Mouse (Mus musculus) lung, embryonic 16.5 days (tissue): Measurements from ENCODE around the gene Adgrg6. TPM values are rescaled to one million over a fixed set of nuclear protein-coding genes. Genes with fewer than 3 reads are reported as not detected.

Experiments
- ATAC-seq: fragments of 200-750 bp; cut with Nextera tagmentation; 2 replicates; pipeline ENCODE4 v1.8.0; 2017; ENCODE audit warnings: low read depth, mild to moderate bottlenecking, moderate library complexity
- H3K27ac ChIP-seq: fragments of 300-500 bp; sonication (generic); 2 replicates; pipeline ENCODE4 v1.5.1; 2014; ENCODE audit warnings: mild to moderate bottlenecking, control low read depth, low read length
- H3K27me3 ChIP-seq: fragments of 300-500 bp; sonication (generic); 2 replicates; pipeline ENCODE4 v1.6.1; 2014; ENCODE audit warnings: low read depth, low read length, mixed read lengths; ENCODE audit not compliant: control insufficient read depth, insufficient read depth
- H3K36me3 ChIP-seq: fragments of 300-500 bp; sonication (generic); 2 replicates; pipeline ENCODE4 v1.6.1; 2014; ENCODE audit warnings: low read length; ENCODE audit not compliant: control insufficient read depth, insufficient read depth
- H3K4me1 ChIP-seq: fragments of 300-500 bp; sonication (generic); replicated peaks from 2 replicates; pipeline ENCODE4 v1.6.1; 2014; ENCODE audit warnings: low read length, mixed read lengths; ENCODE audit not compliant: control insufficient read depth, insufficient read depth
- H3K4me2 ChIP-seq: fragments of 300-500 bp; sonication (generic); 2 replicates; pipeline ENCODE4 v1.6.1; 2014; ENCODE audit warnings: low read depth, low read length, control low read depth
- H3K4me3 ChIP-seq: fragments of 300-500 bp; sonication (generic); 2 replicates; pipeline ENCODE4 v1.5.1; 2014; ENCODE audit warnings: mild to moderate bottlenecking, low read length, control low read depth
- H3K9ac ChIP-seq: fragments of 300-500 bp; sonication (generic); 2 replicates; pipeline ENCODE4 v1.6.1; 2014; ENCODE audit warnings: low read length, control low read depth
- H3K9me3 ChIP-seq: fragments of 300-500 bp; sonication (generic); 2 replicates; pipeline ENCODE4 v1.6.1; 2016; ENCODE audit warnings: low read length; ENCODE audit not compliant: control insufficient read depth
- WGBS: fragments of 180-500 bp; shearing (Covaris S2); extraction: QIAGEN DNeasy Blood & Tissue Kit; methylation state at CpG from one replicate; pipeline ENCODE4 v1.1.7; 2014; 5-methylcytosine and 5-hydroxymethylcytosine counted together
- polyA plus RNA-seq: library from polyadenylated mRNA; unstranded; fragments of >200 nt; fragmentation: Nextera tagmentation; extraction: Ambion mirVana; gene quantifications from 2 replicates; pipeline ENCODE4 v1.2.1, GENCODE M21; 2015

The Adgrg6 gene
- polyA plus RNA-seq, 1 experiment from 2014 or later, result 27.0 TPM

GRCm38 (mm10) chr10:14544608-14544940 lies 885 bp downstream of the Adgrg6 start:
- Histone ChIP-seq H3K4me2 (peak overlapping the region; percentile 90), H3K36me3 (no peaks in the 10 kb centered on the region), H3K4me3 (peak overlapping the region; percentile 90), H3K4me1 (no peaks in the 10 kb centered on the region; the same call in none of the 2 replicates), H3K9me3 (no peaks in the 10 kb centered on the region), H3K9ac (peak overlapping the region; percentile 94), H3K27me3 (no peaks in the 10 kb centered on the region), H3K27ac (peak overlapping the region; percentile 82)
- 6% methylated on average over 9 of the region's 9 CpGs for WGBS
- ATAC-seq, result peak; percentile 37; the same call in 1 of the 2 replicates

GRCm38 (mm10) chr10:14543511-14544067 lies 1.9 kb downstream of the Adgrg6 start:
- WGBS, result 58% methylated on average over 8 of the region's 8 CpGs

GRCm38 (mm10) chr10:14537102-14537501 lies 8.4 kb downstream of the Adgrg6 start:
- H3K4me2 ChIP-seq, result no peak overlapping the region
- H3K27ac ChIP-seq, result no peak overlapping the region
- WGBS, result 85% methylated on average over 3 of the region's 3 CpGs
- peaks cover 2% of the 10 kb centered on the region; the same call in 1 of the 2 replicates for H3K4me1 ChIP-seq
- H3K9me3 ChIP-seq, result no peaks in the 10 kb centered on the region
- H3K36me3 ChIP-seq, result peaks cover 4% of the 10 kb centered on the region
- ATAC-seq, result no peak
- H3K27me3 ChIP-seq, result no peaks in the 10 kb centered on the region
- H3K4me3 ChIP-seq, result no peak overlapping the region
- H3K9ac ChIP-seq, result no peak overlapping the region

More at GRCm38 (mm10) chr10:14543511-14544067, 1.9 kb downstream of the Adgrg6 start:
- no peaks in the 10 kb centered on the region for H3K36me3 ChIP-seq
- ATAC-seq, result no peak
- no peaks in the 10 kb centered on the region; the same call in 1 of the 2 replicates for H3K4me1 ChIP-seq
- H3K4me2 ChIP-seq, result peak overlapping the region; percentile 90
- H3K4me3 ChIP-seq, result peak overlapping the region; percentile 90
- peak overlapping the region; percentile 47 for H3K27ac ChIP-seq
- no peaks in the 10 kb centered on the region for H3K27me3 ChIP-seq
- H3K9ac ChIP-seq, result peak overlapping the region; percentile 94; the same call in 1 of the 2 replicates
- H3K9me3 ChIP-seq, result no peaks in the 10 kb centered on the region

GRCm38 (mm10) chr10:14531090-14531489 lies 14.4 kb downstream of the Adgrg6 start:
- Histone ChIP-seq H3K36me3 (peaks cover 4% of the 10 kb centered on the region), H3K4me1 (peaks cover 8% of the 10 kb centered on the region), H3K9ac (no peak overlapping the region), H3K27ac (no peak overlapping the region), H3K9me3 (no peaks in the 10 kb centered on the region), H3K4me3 (no peak overlapping the region), H3K4me2 (no peak overlapping the region), H3K27me3 (no peaks in the 10 kb centered on the region)
- 71% methylated on average over 3 of the region's 3 CpGs for WGBS
- peak; percentile 16; the same call in 1 of the 2 replicates for ATAC-seq

GRCm38 (mm10) chr10:14530670-14531069 lies 14.8 kb downstream of the Adgrg6 start:
- Histone ChIP-seq H3K4me2 (no peak overlapping the region), H3K4me1 (peaks cover 8% of the 10 kb centered on the region), H3K27ac (no peak overlapping the region), H3K9ac (no peak overlapping the region), H3K36me3 (peaks cover 4% of the 10 kb centered on the region), H3K27me3 (no peaks in the 10 kb centered on the region), H3K9me3 (no peaks in the 10 kb centered on the region), H3K4me3 (no peak overlapping the region)
- 100% methylated on average over 1 of the region's 1 CpGs for WGBS
- ATAC-seq, result no peak

GRCm38 (mm10) chr10:14527765-14528164 lies 17.7 kb downstream of the Adgrg6 start:
- 39% methylated on average over 2 of the region's 2 CpGs for WGBS
- Histone ChIP-seq H3K9ac (no peak overlapping the region), H3K27ac (no peak overlapping the region), H3K9me3 (no peaks in the 10 kb centered on the region), H3K4me3 (no peak overlapping the region), H3K27me3 (no peaks in the 10 kb centered on the region), H3K4me2 (no peak overlapping the region), H3K36me3 (no peaks in the 10 kb centered on the region), H3K4me1 (peaks cover 6% of the 10 kb centered on the region)
- ATAC-seq, result no peak

- no peak overlapping the region for H3K27ac ChIP-seq
- no peaks in the 10 kb centered on the region for H3K9me3 ChIP-seq
- H3K4me3 ChIP-seq, result no peak overlapping the region
- H3K27me3 ChIP-seq, result no peaks in the 10 kb centered on the region
- peaks cover 12% of the 10 kb centered on the region for H3K4me1 ChIP-seq
- H3K9ac ChIP-seq, result no peak overlapping the region
- WGBS, result 59% methylated on average over 5 of the region's 5 CpGs
- ATAC-seq, result peak; percentile 56; the same call in 1 of the 2 replicates
- H3K36me3 ChIP-seq, result no peaks in the 10 kb centered on the region
- no peak overlapping the region for H3K4me2 ChIP-seq
Measured at GRCm38 (mm10) chr10:14522729-14523128, 22.7 kb downstream of the Adgrg6 start.

- WGBS, result 21% methylated on average over 8 of the region's 8 CpGs
- no peaks in the 10 kb centered on the region for H3K36me3 ChIP-seq
- H3K4me2 ChIP-seq, result no peak overlapping the region
- H3K9me3 ChIP-seq, result no peaks in the 10 kb centered on the region
- ATAC-seq, result peak; percentile 61
- H3K27ac ChIP-seq, result peak overlapping the region; percentile 44
- H3K27me3 ChIP-seq, result no peaks in the 10 kb centered on the region
- no peak overlapping the region for H3K4me3 ChIP-seq
- peaks cover 8% of the 10 kb centered on the region for H3K4me1 ChIP-seq
- no peak overlapping the region for H3K9ac ChIP-seq
Measured at GRCm38 (mm10) chr10:14520912-14521675, 24.4 kb downstream of the Adgrg6 start.

- H3K4me3 ChIP-seq, result no peak overlapping the region
- H3K9ac ChIP-seq, result no peak overlapping the region
- no peaks in the 10 kb centered on the region for H3K9me3 ChIP-seq
- no peak overlapping the region for H3K4me2 ChIP-seq
- WGBS, result 38% methylated on average over 5 of the region's 5 CpGs
- peak; percentile 66 for ATAC-seq
- H3K27ac ChIP-seq, result no peak overlapping the region
- H3K36me3 ChIP-seq, result no peaks in the 10 kb centered on the region
- H3K4me1 ChIP-seq, result peaks cover 8% of the 10 kb centered on the region
- no peaks in the 10 kb centered on the region for H3K27me3 ChIP-seq
Measured at GRCm38 (mm10) chr10:14517909-14518308, 27.6 kb downstream of the Adgrg6 start.
